Mouse (Mus musculus) C2C12 (cell line): Measurements from ENCODE around the gene Srxn1. TPM values are rescaled to one million over a fixed set of nuclear protein-coding genes. Genes with fewer than 3 reads are reported as not detected.

ENCODE experiments used
- H3K27me3 ChIP-seq: one replicate; pipeline ENCODE4 v1.6.1; 2011; ENCODE audit not compliant: control insufficient read depth, insufficient read depth, insufficient read length
- H3K36me3 ChIP-seq: one replicate; pipeline ENCODE4 v1.6.1; 2011; ENCODE audit not compliant: control insufficient read depth, insufficient read depth
- H3K4me3 ChIP-seq: one replicate; pipeline ENCODE4 v1.5.1; 2011; ENCODE audit warnings: mild to moderate bottlenecking, control low read depth; ENCODE audit not compliant: poor library complexity, insufficient read depth, severe bottlenecking
- H3K79me2 ChIP-seq: one replicate; pipeline ENCODE4 v1.6.1; 2011; ENCODE audit not compliant: control insufficient read depth, insufficient read depth
- H3K79me3 ChIP-seq: one replicate; pipeline ENCODE4 v1.6.1; 2011; ENCODE audit warnings: low read depth, control low read depth
- H3ac ChIP-seq: one replicate; pipeline ENCODE3; 2011; ENCODE audit warnings: low read depth; ENCODE audit not compliant: control insufficient read depth, insufficient read length
- CEBPB ChIP-seq: IDR thresholded peaks from one replicate; pipeline ENCODE4 v1.6.1; 2011; ENCODE audit warnings: low read depth, mild to moderate bottlenecking, control low read depth, moderate library complexity
- CTCF ChIP-seq: IDR thresholded peaks from one replicate; pipeline ENCODE4 v1.5.1; 2011; ENCODE audit not compliant: control insufficient read depth, insufficient read depth, insufficient read length
- FOSL1 ChIP-seq: IDR thresholded peaks from one replicate; pipeline ENCODE4 v1.8.0; 2011; ENCODE audit warnings: mild to moderate bottlenecking, low read length; ENCODE audit not compliant: poor library complexity, insufficient read depth, severe bottlenecking
- MAX ChIP-seq: IDR thresholded peaks from one replicate; pipeline ENCODE4 v1.6.1; 2011; ENCODE audit warnings: mild to moderate bottlenecking, control low read depth
- MYOD1 ChIP-seq: IDR thresholded peaks from one replicate; pipeline ENCODE4 v1.6.1; 2011; ENCODE audit warnings: low read depth; ENCODE audit not compliant: control insufficient read depth, insufficient read length
- MYOG ChIP-seq: IDR thresholded peaks from one replicate; pipeline ENCODE4 v1.6.1; 2011; ENCODE audit not compliant: control insufficient read depth, insufficient read length; ENCODE audit errors: extremely low read depth
- USF1 ChIP-seq: IDR thresholded peaks from one replicate; pipeline ENCODE4 v1.6.1; 2011; ENCODE audit warnings: low read depth, mild to moderate bottlenecking, control low read depth, moderate library complexity
- polyA plus RNA-seq: library from polyadenylated mRNA; unstranded; fragments of >200 nt; fragmentation: generic; extraction: Trizol; gene quantifications from one replicate; pipeline ENCODE4 v1.2.1, GENCODE M21; 2012; ENCODE audit warnings: missing spikeins

The Srxn1 gene
- polyA plus RNA-seq, 1 experiment: 60.3 TPM

- H3K79me2 ChIP-seq: no peaks in the 10 kb centered on the region
- peaks cover 10% of the 10 kb centered on the region for H3K27me3 ChIP-seq
- no peak for TF ChIP-seq MAX
- TF ChIP-seq CEBPB: no peak
- TF ChIP-seq USF1: no peak
- no peak for TF ChIP-seq MYOD1
- TF ChIP-seq FOSL1: no peak
- no peak for TF ChIP-seq MYOG
- no peak for TF ChIP-seq CTCF
- no peaks in the 10 kb centered on the region for H3K36me3 ChIP-seq
- H3K4me3 ChIP-seq: no peak overlapping the region
- H3ac ChIP-seq: no peak overlapping the region
- H3K79me3 ChIP-seq: no peaks in the 10 kb centered on the region
These were observed 54.2 kb downstream of the Srxn1 start for GRCm38 (mm10) chr2:152159487-152159886.

Other genes starting within 250 kb of the Srxn1 start
- 0.06 TPM for gene Angpt4, start 194.3 kb upstream of the Srxn1 start, polyA plus RNA-seq
- 24.3 TPM for gene Fam110a, start 125.3 kb upstream of the Srxn1 start, polyA plus RNA-seq
- 0.08 TPM for gene Slc52a3, start 109.0 kb upstream of the Srxn1 start, polyA plus RNA-seq
- not detected for gene Scrt2, start 24.0 kb upstream of the Srxn1 start, polyA plus RNA-seq
- not detected for gene Tcf15, start 38.0 kb downstream of the Srxn1 start, polyA plus RNA-seq
- gene Csnk2a1, start 121.3 kb downstream of the Srxn1 start, polyA plus RNA-seq: 37.7 TPM
- 32.7 TPM for gene Tbc1d20, start 188.3 kb downstream of the Srxn1 start, polyA plus RNA-seq
- gene Rbck1, start 227.1 kb downstream of the Srxn1 start, polyA plus RNA-seq: 65.3 TPM
- 27.6 TPM for gene Trib3, start 238.5 kb downstream of the Srxn1 start, polyA plus RNA-seq